Mouse (Mus musculus) forebrain, embryonic 14.5 days (tissue): ENCODE data around the gene Gm5849. TPM values are rescaled to one million over a fixed set of nuclear protein-coding genes. Genes with fewer than 3 reads are reported as not detected.
"Not testable (repeated sequence)": the region's sequence is repeated elsewhere in the genome, so short reads cannot be mapped to it uniquely, and the experiment has no call there.

Experiments used
- ATAC-seq: fragments of 200-750 bp; cut with Nextera tagmentation; 2 replicates; pipeline ENCODE4 v1.8.0; 2017; ENCODE audit warnings: mild to moderate bottlenecking, moderate library complexity
- DNase-seq: peaks from one replicate; pipeline ENCODE4 v3.0.0-alpha.2; 2015; ENCODE audit warnings: low spot score
- H3K27ac ChIP-seq: fragments of 300-500 bp; sonication (generic); 2 replicates; pipeline ENCODE4 v1.5.1; 2014; ENCODE audit warnings: low read depth, mild to moderate bottlenecking, control low read depth, low read length, moderate library complexity
- H3K27me3 ChIP-seq: fragments of 300-500 bp; sonication (generic); replicated peaks from 2 replicates; pipeline ENCODE4 v1.6.1; 2014; ENCODE audit warnings: low read length, control low read depth, mixed read lengths; ENCODE audit not compliant: control insufficient read depth, insufficient read depth
- H3K36me3 ChIP-seq: fragments of 300-500 bp; sonication (generic); 2 replicates; pipeline ENCODE4 v1.6.1; 2014; ENCODE audit warnings: low read length, control low read depth; ENCODE audit not compliant: control insufficient read depth, insufficient read depth
- H3K4me1 ChIP-seq: fragments of 300-500 bp; sonication (generic); 2 replicates; pipeline ENCODE4 v1.6.1; 2014; ENCODE audit warnings: antibody characterized with exemption, low read length, control low read depth; ENCODE audit not compliant: control insufficient read depth, insufficient read depth
- H3K4me2 ChIP-seq: fragments of 300-500 bp; sonication (generic); 2 replicates; pipeline ENCODE4 v1.6.1; 2014; ENCODE audit warnings: mild to moderate bottlenecking, control low read depth, low read length
- H3K4me3 ChIP-seq: fragments of 300-500 bp; sonication (generic); 2 replicates; pipeline ENCODE4 v1.5.1; 2014; ENCODE audit warnings: low read depth, low read length, control low read depth
- H3K9ac ChIP-seq: fragments of 300-500 bp; sonication (generic); 2 replicates; pipeline ENCODE4 v1.6.1; 2014; ENCODE audit warnings: mild to moderate bottlenecking, low read length, control low read depth, moderate library complexity
- H3K9me3 ChIP-seq: fragments of 300-500 bp; sonication (generic); replicated peaks from 2 replicates; pipeline ENCODE4 v1.6.1; 2016; ENCODE audit warnings: low read length, control low read depth, mixed read lengths; ENCODE audit not compliant: control insufficient read depth
- WGBS: fragments of 180-500 bp; shearing (Covaris S2); extraction: QIAGEN DNeasy Blood & Tissue Kit; methylation state at CpG from one replicate; pipeline ENCODE4 v1.1.7; 2014; 5-methylcytosine and 5-hydroxymethylcytosine counted together
- polyA plus RNA-seq: library from polyadenylated mRNA; unstranded; fragments of >200 nt; fragmentation: Nextera tagmentation; extraction: Ambion mirVana; gene quantifications from 2 replicates; pipeline ENCODE4 v1.2.1, GENCODE M21; 2014

The Gm5849 gene
- polyA plus RNA-seq, result not detected in 2 replicates

DNA sequence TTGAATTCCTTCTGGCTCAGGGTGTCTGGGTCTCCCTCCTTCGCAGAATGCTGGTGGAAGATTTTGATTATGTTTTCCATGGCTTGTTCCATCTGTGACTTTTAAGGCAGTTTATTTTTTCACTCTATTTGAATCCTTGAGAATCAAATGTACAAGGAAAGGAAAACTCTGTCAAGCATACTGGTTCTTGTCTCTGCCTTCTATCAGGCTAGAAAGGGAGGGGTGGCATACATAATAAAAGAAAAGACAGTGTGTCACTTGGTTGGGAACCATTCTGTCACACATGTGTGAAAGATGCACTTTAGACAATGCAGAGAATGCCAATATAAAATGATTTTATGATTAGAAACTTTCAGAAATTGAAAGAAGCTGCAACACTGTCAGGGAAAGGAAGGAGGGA, at the start of gene Gm5849:
Gene Gm5849 (minus strand): TSS at position 101 of the 400 bp plus-strand sequence.
- not testable (repeated sequence) for H3K27me3 ChIP-seq

GRCm38 (mm10) chr3:90749658-90750057, 28.0 kb downstream of the Gm5849 start:
- H3K9ac ChIP-seq, result no peak overlapping the region
- H3K27ac ChIP-seq, result no peak overlapping the region
- H3K4me2 ChIP-seq, result no peak overlapping the region
- H3K27me3 ChIP-seq, result no peaks in the 10 kb centered on the region
- DNase-seq (no peak), ATAC-seq (no peak)
- H3K4me3 ChIP-seq, result no peak overlapping the region
- H3K36me3 ChIP-seq, result no peaks in the 10 kb centered on the region
- WGBS, result 91% methylated on average over 1 of the region's 1 CpGs
- no peaks in the 10 kb centered on the region for H3K9me3 ChIP-seq
- H3K4me1 ChIP-seq, result no peaks in the 10 kb centered on the region

More for the DNA sequence above, at the start of gene Gm5849:
- H3K4me1 ChIP-seq, H3K36me3 ChIP-seq, H3K27ac ChIP-seq, H3K9me3 ChIP-seq, H3K4me3 ChIP-seq, DNase-seq, H3K4me2 ChIP-seq, ATAC-seq, H3K9ac ChIP-seq: not testable (repeated sequence)
- 94% methylated on average over 1 of the region's 1 CpGs for WGBS

GRCm38 (mm10) chr3:90726606-90727005, 51.1 kb downstream of the Gm5849 start, which contains the start of gene Pglyrp4:
Gene Pglyrp4 (plus strand): TSS chr3:90726906.
- H3K4me1 ChIP-seq, result no peaks in the 10 kb centered on the region
- H3K27ac ChIP-seq, result no peak within 1 kb of the TSS
- no peaks in the 10 kb centered on the region for H3K9me3 ChIP-seq
- no peak within 1 kb of the TSS for H3K4me2 ChIP-seq
- WGBS, result 95% methylated on average over 3 of the region's 3 CpGs
- ATAC-seq, result no peak
- H3K4me3 ChIP-seq, result no peak within 1 kb of the TSS
- DNase-seq, result no peak
- H3K9ac ChIP-seq, result no peak within 1 kb of the TSS
- no peaks in the 10 kb centered on the region for H3K36me3 ChIP-seq
- no peaks in the 10 kb centered on the region for H3K27me3 ChIP-seq

Other genes starting within 250 kb of the Gm5849 start
- 40.6 and 43.2 TPM in 2 replicates for gene S100a16, start 240.6 kb downstream of the Gm5849 start, polyA plus RNA-seq
- gene S100a3, start 217.3 kb downstream of the Gm5849 start, polyA plus RNA-seq, result not detected in 2 replicates
- not detected in 2 replicates for gene S100a2, start 187.6 kb downstream of the Gm5849 start, polyA plus RNA-seq
- gene Gm42674, start 176.0 kb downstream of the Gm5849 start, polyA plus RNA-seq, result not detected in 2 replicates
- 1.3 and 1.9 TPM in 2 replicates for gene S100a4, start 174.1 kb downstream of the Gm5849 start, polyA plus RNA-seq
- gene S100a5, start 169.4 kb downstream of the Gm5849 start, polyA plus RNA-seq, result not detected in 2 replicates
- 19.6 and 22.8 TPM in 2 replicates for gene S100a6, start 165.0 kb downstream of the Gm5849 start, polyA plus RNA-seq
- not detected in 2 replicates for gene S100a7a, start 123.9 kb downstream of the Gm5849 start, polyA plus RNA-seq
- 1.5 and 3.3 TPM in 2 replicates for gene S100a8, start 108.9 kb downstream of the Gm5849 start, polyA plus RNA-seq
- 2.0 and 3.1 TPM in 2 replicates for gene S100a9, start 82.2 kb downstream of the Gm5849 start, polyA plus RNA-seq
- not detected in 2 replicates for gene Pglyrp4, start 51.0 kb downstream of the Gm5849 start, polyA plus RNA-seq